Mouse (Mus musculus) heart, adult 9 months (tissue): ENCODE measurements at regions not wholly inside any gene's neighbourhood (a gene's known extent, or its start where the extent isn't known, plus 50 kb on each side); places are given as distances from the start of the nearest gene placed in this dataset.
"Not testable (repeated sequence)": the region's sequence is repeated elsewhere in the genome, so short reads cannot be mapped to it uniquely, and the experiment has no call there.

Source experiments
- DNase-seq, 2 experiments: peaks; one replicate each; pipeline ENCODE4 v3.0.0; 2022; ENCODE audit warnings: low spot score in 2 of 2

DNA sequence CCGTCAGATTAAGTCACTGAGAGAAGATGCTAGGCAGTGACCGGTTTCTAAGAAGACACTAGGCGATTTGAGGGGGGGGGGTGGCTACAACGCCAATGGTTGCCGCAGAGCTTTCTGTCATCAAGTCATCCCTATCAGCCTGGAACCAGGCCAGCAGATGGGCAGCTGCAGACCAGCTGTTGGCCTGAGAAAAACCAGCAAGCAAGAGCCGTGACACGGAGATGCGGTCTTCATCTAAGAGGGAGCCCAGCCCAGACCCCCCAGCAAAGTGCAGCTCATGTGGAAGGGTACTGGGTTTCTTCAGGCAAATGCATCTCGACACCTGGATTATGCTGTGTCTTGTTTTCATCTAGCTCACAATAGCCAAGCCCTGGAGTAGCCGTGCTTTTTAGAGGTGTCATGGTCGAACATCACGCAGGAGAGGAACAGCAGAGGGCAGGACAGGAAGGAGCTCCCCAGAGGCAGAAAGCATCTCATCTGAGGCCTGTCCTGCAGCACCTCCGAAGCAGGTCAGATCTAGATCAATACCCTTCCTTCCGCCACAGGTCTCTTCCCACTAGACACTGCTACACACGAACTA lies 76.3 kb downstream of the Cpn2 start:
- no peak for DNase-seq

DNA sequence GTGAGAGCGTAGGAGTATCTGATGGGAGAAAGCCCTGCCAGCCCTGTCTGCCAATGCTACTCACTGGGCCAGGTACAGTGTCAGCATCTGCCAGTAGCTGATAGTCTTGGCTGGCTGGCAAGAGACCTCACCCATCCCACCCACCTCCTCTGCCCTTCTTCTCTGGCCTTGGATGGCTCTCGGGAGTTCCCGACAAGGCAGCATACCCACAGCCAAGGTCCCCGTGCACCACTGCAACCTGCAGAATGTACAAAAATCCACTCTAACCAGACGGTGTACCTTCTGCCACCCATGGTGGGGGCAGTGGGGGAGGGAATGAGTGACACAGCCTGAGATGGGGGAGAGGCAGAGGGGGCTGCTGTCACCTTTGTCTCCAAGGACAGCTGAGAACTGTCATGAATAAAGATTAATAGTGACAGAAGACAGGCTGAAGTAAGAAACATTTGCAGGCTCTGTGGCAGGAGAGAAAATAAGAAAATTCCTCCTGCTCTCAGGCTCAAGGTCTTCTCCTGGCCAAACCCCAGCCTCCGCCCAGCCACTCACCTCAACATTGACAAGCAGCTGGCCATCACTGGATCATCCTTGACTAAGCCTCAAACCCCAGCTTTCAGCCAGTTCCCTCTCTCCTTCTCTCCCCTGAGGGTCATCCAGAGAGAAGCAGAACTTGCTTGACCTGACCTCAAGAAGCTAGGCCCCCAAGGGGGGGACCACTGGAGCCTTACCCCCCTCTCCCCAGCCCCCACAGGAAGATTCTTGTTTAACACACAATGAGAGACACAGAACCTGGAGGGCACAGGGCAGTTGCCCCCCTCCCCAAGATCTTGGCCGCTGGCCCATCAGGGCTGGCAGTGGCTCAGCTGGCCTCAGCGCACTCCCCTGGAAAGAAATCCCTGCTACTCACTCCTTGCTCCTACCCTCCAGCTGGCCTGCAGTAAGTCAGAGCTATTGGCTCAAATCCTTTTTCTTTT lies 73.7 kb downstream of the Cpn2 start:
- peak; percentile 50 to 62 for DNase-seq

DNA sequence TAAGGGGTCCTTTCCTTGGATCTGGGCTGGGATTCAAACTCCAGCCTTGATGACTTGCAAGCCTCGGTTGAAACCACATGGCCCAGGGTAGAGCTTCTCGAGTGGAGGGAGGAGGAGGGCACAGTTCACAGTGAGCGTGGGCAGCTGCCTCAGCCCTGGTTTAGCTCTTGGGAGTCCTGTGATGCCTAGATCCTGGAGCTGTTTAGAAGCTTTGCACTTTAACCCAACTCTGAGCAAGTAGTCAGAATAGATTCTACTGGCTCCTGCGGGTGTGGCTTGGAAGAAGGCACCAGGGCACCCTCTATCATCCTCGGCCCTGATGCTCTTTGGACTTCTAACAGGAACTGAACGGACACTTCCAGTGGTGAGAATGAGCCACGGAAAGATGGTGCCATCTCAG lies 72.5 kb downstream of the Cpn2 start:
- DNase-seq: no peak

DNA sequence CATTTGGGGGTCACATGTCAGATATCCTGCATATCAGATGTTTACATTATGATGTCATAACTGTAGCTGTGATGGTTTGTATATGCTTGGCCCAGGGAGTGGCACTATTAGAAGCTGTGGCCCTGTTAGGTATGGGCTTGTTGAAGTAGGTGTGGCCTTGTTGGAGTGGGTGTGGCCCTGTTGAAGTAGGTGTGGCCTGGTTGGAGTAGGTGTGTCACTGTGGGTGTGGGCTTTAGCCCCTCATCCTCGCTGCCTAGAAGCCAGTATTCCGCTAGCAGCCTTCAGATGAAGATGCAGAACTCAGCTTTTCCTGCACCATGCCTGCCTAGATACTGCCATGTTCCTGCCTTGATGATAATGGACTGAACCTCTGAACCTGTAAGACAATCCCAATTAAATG lies 71.4 kb downstream of the Cpn2 start:
- DNase-seq: not testable (repeated sequence)

DNA sequence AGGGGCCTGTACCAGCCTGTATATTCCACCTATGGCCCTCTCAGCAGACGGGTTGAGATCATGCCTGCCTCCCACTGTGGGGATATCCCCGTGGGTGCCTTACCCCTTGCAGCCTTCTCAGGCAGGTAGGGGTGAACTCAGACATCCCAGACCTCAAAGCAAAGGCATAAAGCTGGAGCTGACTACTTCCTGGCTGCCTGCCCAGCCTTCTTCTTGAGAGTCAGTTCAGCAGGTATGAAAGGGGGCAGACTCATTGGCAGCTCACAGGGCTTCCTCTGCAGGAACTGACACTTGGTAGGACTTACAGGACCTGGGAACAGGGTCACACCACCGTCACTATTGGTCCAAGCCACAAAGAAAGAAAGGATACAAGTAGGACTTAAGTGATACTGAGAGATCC lies 69.9 kb downstream of the Cpn2 start:
- DNase-seq: no peak

DNA sequence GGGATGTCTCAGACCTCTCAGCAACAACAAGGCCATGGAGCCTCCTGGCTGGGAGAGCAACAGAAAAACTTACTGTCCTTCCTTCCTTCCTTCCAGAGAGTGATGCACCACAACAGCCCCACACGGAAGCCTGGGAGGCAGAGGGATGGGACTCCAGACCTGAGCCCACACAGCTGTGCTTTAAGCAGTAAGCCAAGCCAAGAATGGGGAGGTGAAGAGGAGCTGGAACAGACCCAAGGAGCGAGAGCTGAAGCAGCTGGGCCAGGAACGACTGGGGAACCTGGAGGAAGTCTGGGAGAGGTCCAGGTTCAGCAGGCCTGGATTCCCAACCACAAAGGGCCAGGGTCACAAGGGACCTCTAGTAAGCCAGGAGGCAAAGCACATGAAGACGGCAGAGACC lies 67.5 kb downstream of the Cpn2 start:
- no peak for DNase-seq

DNA sequence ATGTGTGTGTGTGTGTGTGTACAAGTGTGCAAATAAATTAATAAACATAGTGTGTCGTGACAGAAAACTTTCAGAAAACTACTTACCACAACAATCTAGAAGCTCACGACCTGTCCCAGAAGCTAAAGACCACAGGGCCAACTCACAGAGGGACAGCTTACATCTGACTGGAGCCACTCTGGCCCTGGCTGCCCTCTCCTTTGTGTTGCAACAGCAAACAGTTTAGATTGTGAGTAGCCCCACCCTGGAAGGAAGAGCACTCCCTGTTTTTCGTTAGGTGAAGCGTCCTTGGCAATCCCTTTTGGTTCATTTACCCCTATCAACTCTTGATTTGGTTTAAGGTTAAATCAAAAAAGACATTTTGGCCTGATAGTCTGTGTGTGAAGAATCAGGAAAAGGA lies 63.2 kb downstream of the Cpn2 start:
- DNase-seq: no peak

DNA sequence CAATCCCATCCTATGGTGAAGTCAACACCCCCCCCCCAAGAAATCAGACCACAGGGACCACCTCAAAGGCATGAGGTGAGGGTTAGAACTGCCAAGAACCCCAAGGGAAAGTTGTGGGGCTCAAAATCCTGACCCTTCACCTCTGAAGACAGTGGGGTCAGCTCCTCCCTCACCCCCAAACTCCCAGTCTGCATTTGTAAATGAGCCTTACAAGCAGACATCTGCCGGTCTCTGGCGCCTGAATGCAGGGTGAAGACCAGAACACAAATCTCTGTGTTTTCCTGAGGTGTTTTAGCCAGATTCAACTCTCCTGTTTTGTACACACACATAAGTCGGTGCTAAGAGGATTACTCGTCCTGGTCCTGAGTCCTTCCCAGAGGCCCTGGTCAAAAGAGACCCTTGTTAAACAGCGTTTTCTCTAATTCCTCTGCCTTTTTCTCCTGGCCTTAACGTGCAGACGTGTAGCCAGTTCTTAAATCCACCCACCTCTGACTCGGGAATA lies 61.9 kb downstream of the Cpn2 start:
- DNase-seq: no peak

DNA sequence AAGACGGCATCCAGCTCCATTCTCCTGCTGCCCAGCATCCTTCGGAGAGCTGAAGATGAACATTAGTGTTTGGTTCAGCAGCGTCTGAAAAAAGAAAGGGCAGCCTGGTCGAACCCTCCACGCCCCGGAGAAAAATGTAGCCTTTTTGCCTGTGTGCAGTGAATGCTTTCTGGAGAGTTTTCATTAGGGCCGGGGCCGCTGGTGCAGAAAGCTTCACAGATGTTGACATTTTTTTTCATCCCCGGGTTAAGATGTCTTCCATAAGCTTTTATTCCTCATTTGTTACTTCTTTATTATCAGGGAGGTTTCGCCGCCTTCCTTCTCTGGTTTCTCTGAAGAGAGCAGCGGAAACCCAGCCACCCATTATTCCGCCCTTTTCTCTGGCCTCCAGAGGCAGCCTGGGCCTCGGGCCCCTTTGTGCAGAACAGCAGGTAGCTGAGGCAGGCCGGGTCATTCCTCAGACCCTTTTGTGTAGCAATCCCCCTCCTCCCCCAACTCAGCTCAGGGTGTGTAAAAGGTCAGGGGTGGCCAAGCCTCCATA lies 61.4 kb downstream of the Cpn2 start:
- no peak for DNase-seq
